Comparison of ENCODE assay signal across 8 mouse cellular contexts in genomic region chr5:136169626-136170511, GRCm38 (mm10). TPM values are rescaled to one million over a fixed set of nuclear protein-coding genes. Genes with fewer than 3 reads are reported as not detected.
A peak's percentile ranks its signal among the peaks of the same experiment; 100 is the strongest.
DNase-seq lines count a peak whose midpoint lies in the region; ATAC-seq and TF ChIP-seq lines count a peak whose summit lies in the region.

No protein-coding gene starts in this region.

- intact Hi-C loops in gastrocnemius, postnatal 14 days (cut with DNase I; ENCODE audit: low total_unique reads): no loop called here

- no peak for TF ChIP-seq CTCF in embryonic fibroblast, embryonic 13.5 days (IDR thresholded peaks at IDR 0.05; ENCODE audit: borderline replicate concordance, insufficient read depth, low read length)

- H3K27ac ChIP-seq in embryonic fibroblast, embryonic 13.5 days (ENCODE audit: insufficient read depth, low read length): no peak overlapping the region
- H3K27ac ChIP-seq in hindbrain, embryonic 15.5 days (replicated peaks): peak overlapping the region; percentile 83
- H3K27ac ChIP-seq in limb, embryonic 11.5 days (replicated peaks; ENCODE audit: low read depth, low read length): no peak overlapping the region
- peak overlapping the region; percentile 69 for H3K27ac ChIP-seq in midbrain, embryonic 12.5 days (replicated peaks)

- TF ChIP-seq POLR2A in embryonic fibroblast, embryonic 13.5 days (IDR thresholded peaks at IDR 0.05; ENCODE audit: low read depth, low read length): no peak

- whole genome bisulfite sequencing in hindbrain, embryonic 15.5 days: 10% methylated on average over 15 of the region's 15 CpGs
- 15% methylated on average over 15 of the region's 15 CpGs for WGBS in limb, embryonic 11.5 days
- WGBS in midbrain, embryonic 12.5 days: 12% methylated on average over 15 of the region's 15 CpGs

- no peaks in the 10 kb centered on the region for H3K9me3 ChIP-seq in hindbrain, embryonic 15.5 days
- 0 out of 2 replicates have a peak, but pooled peaks cover 3% of the 10 kb centered on the region for H3K9me3 ChIP-seq in limb, embryonic 11.5 days (ENCODE audit: control insufficient read depth, low read length)
- H3K9me3 ChIP-seq in midbrain, embryonic 12.5 days: no peaks in the 10 kb centered on the region

- ATAC-seq in hindbrain, embryonic 15.5 days (ENCODE audit: low FRiP score, low read depth): peak; percentile 54
- no peak; the same call in 1 of the 2 replicates for ATAC-seq in limb, embryonic 11.5 days (ENCODE audit: insufficient number of reproducible peaks, low FRiP score, low TSS enrichment, low read depth)
- ATAC-seq in midbrain, embryonic 12.5 days (ENCODE audit: low FRiP score, low read depth): peak; percentile 52; the same call in 1 of the 2 replicates

- peak; percentile 33 for DNase-seq in gastrocnemius, postnatal 14 days
- DNase-seq in gastrocnemius, adult 8-10 months (ENCODE audit: low spot score in 2 of 2): no peak
- peak; percentile 7 for DNase-seq in adrenal gland, postnatal 25 days
- DNase-seq in limb, embryonic 11.5 days (ENCODE audit: low spot score): peak; percentile 54
- DNase-seq in splenic B cell, adult 2 months (ENCODE audit: low read depth, low spot score): peak; percentile 78

- peak overlapping the region; percentile 70 for H3K4me3 ChIP-seq in embryonic fibroblast, embryonic 13.5 days (ENCODE audit: insufficient read depth, low read length)
- H3K4me3 ChIP-seq in hindbrain, embryonic 15.5 days: peak overlapping the region; percentile 65
- peak overlapping the region; percentile 51 for H3K4me3 ChIP-seq in limb, embryonic 11.5 days (ENCODE audit: low read depth, low read length)
- H3K4me3 ChIP-seq in midbrain, embryonic 12.5 days: peak overlapping the region; percentile 61

- H3K36me3 ChIP-seq in hindbrain, embryonic 15.5 days: peaks cover 5% of the 10 kb centered on the region; the same call in 1 of the 2 replicates
- H3K36me3 ChIP-seq in limb, embryonic 11.5 days (ENCODE audit: control insufficient read depth, insufficient read depth, low read length): no peaks in the 10 kb centered on the region
- H3K36me3 ChIP-seq in midbrain, embryonic 12.5 days: peaks cover 8% of the 10 kb centered on the region; the same call in 1 of the 2 replicates
- peaks cover 13% of the 10 kb centered on the region for H3K36me3 ChIP-seq in splenic B cell, adult 2 months (ENCODE audit: control insufficient read depth, insufficient read depth, low read length, poor library complexity, severe bottlenecking)

- H3K9ac ChIP-seq in hindbrain, embryonic 15.5 days: peak overlapping the region; percentile 75
- peak overlapping the region; percentile 69 for H3K9ac ChIP-seq in limb, embryonic 11.5 days (ENCODE audit: low read length)
- peak overlapping the region; percentile 81 for H3K9ac ChIP-seq in midbrain, embryonic 12.5 days (replicated peaks)

- H3K4me2 ChIP-seq in hindbrain, embryonic 15.5 days: peak overlapping the region; percentile 69
- peak overlapping the region; percentile 98 for H3K4me2 ChIP-seq in limb, embryonic 11.5 days (ENCODE audit: low read depth, severe bottlenecking)
- peak overlapping the region; percentile 88 for H3K4me2 ChIP-seq in midbrain, embryonic 12.5 days (replicated peaks)

- H3K27me3 ChIP-seq in hindbrain, embryonic 15.5 days: no peaks in the 10 kb centered on the region
- H3K27me3 ChIP-seq in limb, embryonic 11.5 days (ENCODE audit: control insufficient read depth, insufficient read depth, low read length): no peaks in the 10 kb centered on the region
- peaks cover 13% of the 10 kb centered on the region for H3K27me3 ChIP-seq in midbrain, embryonic 12.5 days
- H3K27me3 ChIP-seq in splenic B cell, adult 2 months (ENCODE audit: control insufficient read depth, insufficient read depth, low read length, poor library complexity, severe bottlenecking): no peaks in the 10 kb centered on the region

- H3K4me1 ChIP-seq in embryonic fibroblast, embryonic 13.5 days (ENCODE audit: control insufficient read depth, insufficient read depth, low read length): peaks cover 6% of the 10 kb centered on the region
- H3K4me1 ChIP-seq in hindbrain, embryonic 15.5 days (replicated peaks): peaks cover 37% of the 10 kb centered on the region
- no peaks in the 10 kb centered on the region for H3K4me1 ChIP-seq in limb, embryonic 11.5 days (ENCODE audit: control insufficient read depth, insufficient read depth, low read length)
- H3K4me1 ChIP-seq in midbrain, embryonic 12.5 days: peaks cover 16% of the 10 kb centered on the region

RNA-seq across cellular contexts. Expression of gene Orai2, which starts 0.6 kb away (rescaled TPM):
- total RNA-seq in gastrocnemius, postnatal 14 days (2021): 1 to 10 TPM; 2.7 to 3.2 TPM
- 1 to 10 TPM in 1 of 4 experiments, under 1 TPM in 3; 0.32 to 1.0 (median 0.45) TPM for total RNA-seq in gastrocnemius, adult 8-10 months (2022)
- total RNA-seq in adrenal gland, postnatal 25 days (2021): 1.8 and 2.5 TPM in 2 replicates
- 11.3 and 14.6 TPM in 2 replicates for polyA plus RNA-seq in embryonic fibroblast, embryonic 13.5 days (2011; ENCODE audit: insufficient read length, low read depth, missing spikeins)
- 40.9 and 47.9 TPM in 2 replicates for polyA plus RNA-seq in hindbrain, embryonic 15.5 days (2015; fragmentation: Nextera tagmentation; extraction: Ambion mirVana)
- polyA plus RNA-seq in limb, embryonic 11.5 days (2014; fragmentation: Nextera tagmentation; extraction: Ambion mirVana): 4.5 and 5.6 TPM in 2 replicates
- 14.6 and 17.0 TPM in 2 replicates for polyA plus RNA-seq in midbrain, embryonic 12.5 days (2016; fragmentation: Nextera tagmentation; extraction: Ambion mirVana)

RNA-seq across cellular contexts. Expression of gene Prkrip1, which starts 28.9 kb away (rescaled TPM):
- total RNA-seq in gastrocnemius, postnatal 14 days (2021): 10 to 100 TPM; 24.2 to 25.1 TPM
- 10 to 100 TPM; 17.0 to 18.9 (median 17.6) TPM for total RNA-seq in gastrocnemius, adult 8-10 months (2022)
- total RNA-seq in adrenal gland, postnatal 25 days (2021): 30.6 and 35.9 TPM in 2 replicates
- polyA plus RNA-seq in embryonic fibroblast, embryonic 13.5 days (2011; ENCODE audit: insufficient read length, low read depth, missing spikeins): 39.4 TPM in 2 replicates
- 60.6 and 61.2 TPM in 2 replicates for polyA plus RNA-seq in hindbrain, embryonic 15.5 days (2015; fragmentation: Nextera tagmentation; extraction: Ambion mirVana)
- 79.9 and 85.0 TPM in 2 replicates for polyA plus RNA-seq in limb, embryonic 11.5 days (2014; fragmentation: Nextera tagmentation; extraction: Ambion mirVana)
- polyA plus RNA-seq in midbrain, embryonic 12.5 days (2016; fragmentation: Nextera tagmentation; extraction: Ambion mirVana): 71.4 and 79.6 TPM in 2 replicates

RNA-seq across cellular contexts. Expression of gene Alkbh4, which starts 33.9 kb away (rescaled TPM):
- total RNA-seq in gastrocnemius, postnatal 14 days (2021): 1 to 10 TPM; 4.4 to 5.1 TPM
- 1 to 10 TPM; 3.4 to 6.1 (median 4.1) TPM for total RNA-seq in gastrocnemius, adult 8-10 months (2022)
- total RNA-seq in adrenal gland, postnatal 25 days (2021): 8.8 and 9.5 TPM in 2 replicates
- polyA plus RNA-seq in embryonic fibroblast, embryonic 13.5 days (2011; ENCODE audit: insufficient read length, low read depth, missing spikeins): 8.1 and 8.8 TPM in 2 replicates
- 18.8 and 22.0 TPM in 2 replicates for polyA plus RNA-seq in hindbrain, embryonic 15.5 days (2015; fragmentation: Nextera tagmentation; extraction: Ambion mirVana)
- 23.9 and 24.7 TPM in 2 replicates for polyA plus RNA-seq in limb, embryonic 11.5 days (2014; fragmentation: Nextera tagmentation; extraction: Ambion mirVana)
- 23.5 and 26.4 TPM in 2 replicates for polyA plus RNA-seq in midbrain, embryonic 12.5 days (2016; fragmentation: Nextera tagmentation; extraction: Ambion mirVana)

RNA-seq across cellular contexts. Expression of gene Lrwd1, which starts 34.0 kb away (rescaled TPM):
- total RNA-seq in gastrocnemius, postnatal 14 days (2021): 1 to 10 TPM; 4.0 to 4.3 TPM
- total RNA-seq in gastrocnemius, adult 8-10 months (2022): 1 to 10 TPM; 4.1 to 5.7 (median 4.2) TPM
- total RNA-seq in adrenal gland, postnatal 25 days (2021): 13.8 and 14.3 TPM in 2 replicates
- 22.5 and 24.1 TPM in 2 replicates for polyA plus RNA-seq in embryonic fibroblast, embryonic 13.5 days (2011; ENCODE audit: insufficient read length, low read depth, missing spikeins)
- 24.6 and 25.9 TPM in 2 replicates for polyA plus RNA-seq in hindbrain, embryonic 15.5 days (2015; fragmentation: Nextera tagmentation; extraction: Ambion mirVana)
- 50.5 TPM in 2 replicates for polyA plus RNA-seq in limb, embryonic 11.5 days (2014; fragmentation: Nextera tagmentation; extraction: Ambion mirVana)
- polyA plus RNA-seq in midbrain, embryonic 12.5 days (2016; fragmentation: Nextera tagmentation; extraction: Ambion mirVana): 40.0 and 41.4 TPM in 2 replicates

RNA-seq across cellular contexts. Expression of gene Polr2j, which starts 53.4 kb away (rescaled TPM):
- total RNA-seq in gastrocnemius, postnatal 14 days (2021): 10 to 100 TPM; 52.9 to 66.0 TPM
- total RNA-seq in gastrocnemius, adult 8-10 months (2022): 10 to 100 TPM; 60.0 to 72.5 (median 60.7) TPM
- total RNA-seq in adrenal gland, postnatal 25 days (2021): 76.9 and 82.2 TPM in 2 replicates
- 67.7 TPM in 2 replicates for polyA plus RNA-seq in embryonic fibroblast, embryonic 13.5 days (2011; ENCODE audit: insufficient read length, low read depth, missing spikeins)
- polyA plus RNA-seq in hindbrain, embryonic 15.5 days (2015; fragmentation: Nextera tagmentation; extraction: Ambion mirVana): 206 and 213 TPM in 2 replicates
- 274 and 281 TPM in 2 replicates for polyA plus RNA-seq in limb, embryonic 11.5 days (2014; fragmentation: Nextera tagmentation; extraction: Ambion mirVana)
- polyA plus RNA-seq in midbrain, embryonic 12.5 days (2016; fragmentation: Nextera tagmentation; extraction: Ambion mirVana): 224 and 227 TPM in 2 replicates

Comparison
In these comparisons a context has a peak if more than half of its experiments do, and no peak if none do; other contexts are left out.
1. DNase-seq: peak in gastrocnemius, postnatal 14 days (single experiment), adrenal gland, postnatal 25 days (single experiment), limb, embryonic 11.5 days (single experiment) and splenic B cell, adult 2 months (single experiment); none in gastrocnemius, adult 8-10 months (0 of 2).
2. H3K27ac ChIP-seq: peak in hindbrain, embryonic 15.5 days (single experiment) and midbrain, embryonic 12.5 days (single experiment); none in embryonic fibroblast, embryonic 13.5 days (single experiment) and limb, embryonic 11.5 days (single experiment).
3. Peak in every context shown above with its lines, with median percentiles within 50 percentile points of each other: H3K4me3 ChIP-seq, H3K4me2 ChIP-seq and H3K9ac ChIP-seq.